Mouse (Mus musculus): Measurements from ENCODE around the gene Gnao1. TPM values are rescaled to one million over a fixed set of nuclear protein-coding genes. Genes with fewer than 3 reads are reported as not detected.

The Gnao1 gene
- polyA plus RNA-seq, 1 experiment from 2014 or later: 10.8 TPM

- Histone ChIP-seq H3K27ac (ENCODE audit: low read length) (no peak overlapping the region), H3K9ac (ENCODE audit: low read length) (no peak overlapping the region), H3K9me3 (replicated peaks; ENCODE audit: control insufficient read depth, low read length) (no peaks in the 10 kb centered on the region), H3K27me3 (ENCODE audit: control insufficient read depth, insufficient read depth, low read length) (no peaks in the 10 kb centered on the region), H3K4me1 (ENCODE audit: control insufficient read depth, insufficient read depth, low read length) (peaks cover 3% of the 10 kb centered on the region; the same call in 1 of the 2 replicates), H3K4me3 (ENCODE audit: low read length) (no peak overlapping the region), H3K36me3 (ENCODE audit: control insufficient read depth, insufficient read depth) (no peaks in the 10 kb centered on the region), H3K4me2 (ENCODE audit: low read depth, low read length) (no peak overlapping the region)
- no peak for ATAC-seq (replicated peaks; ENCODE audit: extremely low read depth, insufficient read depth, low FRiP score)
- whole genome bisulfite sequencing: 61% methylated on average over 4 of the region's 4 CpGs
These were observed 45.5 kb downstream of the Gnao1 start for GRCm38 (mm10) chr8:93855272-93855671.

DNA sequence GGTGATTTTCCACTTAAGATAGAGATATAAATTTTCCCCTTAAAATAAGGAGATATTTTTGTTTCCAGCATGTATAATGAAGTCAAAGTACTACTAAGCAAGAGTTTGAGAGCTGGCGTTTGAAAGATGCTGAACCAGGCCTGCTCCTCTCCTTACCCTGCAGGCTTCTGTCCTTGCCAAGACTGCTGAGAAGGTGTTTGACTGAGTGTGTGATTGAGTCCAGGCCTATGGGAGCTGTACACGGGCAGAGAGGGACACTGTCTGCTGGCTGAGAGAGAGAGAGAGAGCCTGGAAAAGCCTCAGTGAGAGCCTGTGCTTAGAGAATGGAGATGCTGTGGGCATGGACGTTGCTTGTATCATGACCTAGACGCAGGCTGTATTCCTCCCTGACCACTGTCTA is 47.4 kb downstream of the Gnao1 start:
- WGBS: 55% methylated on average over 4 of the region's 4 CpGs
- no peak overlapping the region for H3K9ac ChIP-seq (ENCODE audit: low read length)

DNA sequence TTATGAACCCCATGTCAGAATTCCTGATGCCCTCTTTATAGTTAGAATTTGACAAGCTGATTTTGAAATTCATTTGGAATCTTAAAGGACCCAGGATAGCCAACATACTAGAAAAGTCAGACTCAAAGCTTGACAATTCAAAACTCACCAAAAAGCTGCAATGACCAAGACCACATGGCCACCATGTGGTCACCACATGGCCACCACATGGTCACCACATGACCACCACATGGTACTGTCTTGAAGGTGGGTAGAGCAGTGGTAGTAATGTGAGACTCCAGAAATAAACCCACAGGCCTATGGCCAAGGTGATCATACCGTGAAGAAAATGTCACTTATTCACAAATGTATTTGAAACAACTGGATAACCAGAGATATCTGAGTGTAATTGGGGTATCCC is 48.5 kb downstream of the Gnao1 start:
- 84% methylated on average over 1 of the region's 1 CpGs for WGBS
- no peak for ATAC-seq (replicated peaks; ENCODE audit: extremely low read depth, insufficient read depth, low FRiP score)
- H3K9ac ChIP-seq (ENCODE audit: low read length): no peak overlapping the region
- no peak overlapping the region for H3K27ac ChIP-seq (ENCODE audit: low read length)
- no peak overlapping the region for H3K4me2 ChIP-seq (ENCODE audit: low read depth, low read length)
- no peaks in the 10 kb centered on the region for H3K4me1 ChIP-seq (ENCODE audit: control insufficient read depth, insufficient read depth, low read length)
- H3K4me3 ChIP-seq (ENCODE audit: low read length): no peak overlapping the region
- H3K36me3 ChIP-seq (ENCODE audit: control insufficient read depth, insufficient read depth): no peaks in the 10 kb centered on the region
- no peaks in the 10 kb centered on the region for H3K9me3 ChIP-seq (replicated peaks; ENCODE audit: control insufficient read depth, low read length)
- H3K27me3 ChIP-seq (ENCODE audit: control insufficient read depth, insufficient read depth, low read length): no peaks in the 10 kb centered on the region

More for the DNA sequence above, 47.4 kb downstream of the Gnao1 start:
- Histone ChIP-seq H3K4me3 (ENCODE audit: low read length) (no peak overlapping the region), H3K9me3 (replicated peaks; ENCODE audit: control insufficient read depth, low read length) (no peaks in the 10 kb centered on the region), H3K27me3 (ENCODE audit: control insufficient read depth, insufficient read depth, low read length) (no peaks in the 10 kb centered on the region), H3K36me3 (ENCODE audit: control insufficient read depth, insufficient read depth) (no peaks in the 10 kb centered on the region), H3K27ac (ENCODE audit: low read length) (no peak overlapping the region), H3K4me1 (ENCODE audit: control insufficient read depth, insufficient read depth, low read length) (peaks cover under 1% of the 10 kb centered on the region; the same call in 1 of the 2 replicates), H3K4me2 (ENCODE audit: low read depth, low read length) (no peak overlapping the region)
- no peak for ATAC-seq (replicated peaks; ENCODE audit: extremely low read depth, insufficient read depth, low FRiP score)

DNA sequence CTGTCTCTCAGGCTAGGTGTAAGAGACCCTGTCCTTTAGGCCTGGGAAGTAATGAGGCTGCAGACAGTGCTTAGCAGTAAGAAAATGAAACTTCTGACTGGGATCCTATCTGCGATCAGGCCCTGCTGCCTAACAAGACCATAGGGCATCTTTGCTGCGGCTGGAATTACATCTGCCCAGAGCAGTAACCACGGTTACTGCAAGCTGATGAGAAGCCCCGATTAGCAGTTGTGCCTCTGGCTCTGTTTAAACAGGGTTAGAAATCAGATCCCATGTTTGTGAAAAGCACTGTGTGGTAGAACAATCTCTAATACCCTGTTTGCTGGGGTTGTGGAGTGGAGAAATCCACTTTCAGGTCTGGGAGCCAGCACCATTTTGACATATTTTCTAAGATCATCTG is 50.3 kb downstream of the Gnao1 start:
- H3K36me3 ChIP-seq (ENCODE audit: control insufficient read depth, insufficient read depth): no peaks in the 10 kb centered on the region
- no peak overlapping the region for H3K4me3 ChIP-seq (ENCODE audit: low read length)
- no peak overlapping the region for H3K9ac ChIP-seq (ENCODE audit: low read length)
- 69% methylated on average over 4 of the region's 4 CpGs for WGBS
- no peaks in the 10 kb centered on the region for H3K27me3 ChIP-seq (ENCODE audit: control insufficient read depth, insufficient read depth, low read length)
- H3K4me1 ChIP-seq (ENCODE audit: control insufficient read depth, insufficient read depth, low read length): no peaks in the 10 kb centered on the region
- H3K4me2 ChIP-seq (ENCODE audit: low read depth, low read length): no peak overlapping the region
- H3K27ac ChIP-seq (ENCODE audit: low read length): no peak overlapping the region
- H3K9me3 ChIP-seq (replicated peaks; ENCODE audit: control insufficient read depth, low read length): no peaks in the 10 kb centered on the region
- no peak for ATAC-seq (replicated peaks; ENCODE audit: extremely low read depth, insufficient read depth, low FRiP score)

DNA sequence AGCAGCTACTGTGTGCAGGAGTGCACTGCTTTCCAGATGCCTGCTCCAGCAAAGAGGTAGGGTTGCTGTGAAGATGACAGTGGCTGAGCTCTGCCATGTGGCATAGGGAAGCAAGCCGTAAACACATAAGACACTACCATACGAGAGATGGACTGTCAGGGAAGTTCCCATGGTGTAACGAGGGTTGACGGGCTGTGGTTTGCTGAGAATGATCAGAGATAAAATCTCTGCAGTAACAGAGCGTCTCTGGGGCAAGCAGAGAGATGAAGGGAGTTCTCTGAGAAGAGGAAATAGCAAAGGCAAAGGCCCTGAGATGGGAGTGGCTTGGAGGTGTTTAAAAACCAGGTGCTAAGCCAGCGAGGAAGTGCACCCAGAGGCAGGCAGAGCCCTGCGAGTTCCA is 54.3 kb downstream of the Gnao1 start:
- peaks cover 8% of the 10 kb centered on the region; the same call in 1 of the 2 replicates for H3K4me1 ChIP-seq (ENCODE audit: control insufficient read depth, insufficient read depth, low read length)
- no peaks in the 10 kb centered on the region for H3K36me3 ChIP-seq (ENCODE audit: control insufficient read depth, insufficient read depth)
- no peak overlapping the region for H3K4me3 ChIP-seq (ENCODE audit: low read length)
- no peak overlapping the region for H3K9ac ChIP-seq (ENCODE audit: low read length)
- 0 out of 2 replicates have a peak, but pooled peaks have one; percentile 18 for ATAC-seq (replicated peaks; ENCODE audit: extremely low read depth, insufficient read depth, low FRiP score)
- 58% methylated on average over 7 of the region's 7 CpGs for WGBS
- no peak overlapping the region for H3K27ac ChIP-seq (ENCODE audit: low read length)
- H3K9me3 ChIP-seq (replicated peaks; ENCODE audit: control insufficient read depth, low read length): no peaks in the 10 kb centered on the region
- H3K27me3 ChIP-seq (ENCODE audit: control insufficient read depth, insufficient read depth, low read length): no peaks in the 10 kb centered on the region
- H3K4me2 ChIP-seq (ENCODE audit: low read depth, low read length): no peak overlapping the region

GRCm38 (mm10) chr8:93866271-93866670 is 56.5 kb downstream of the Gnao1 start:
- no peak overlapping the region for H3K27ac ChIP-seq (ENCODE audit: low read length)
- peaks cover 9% of the 10 kb centered on the region; the same call in 1 of the 2 replicates for H3K4me1 ChIP-seq (ENCODE audit: control insufficient read depth, insufficient read depth, low read length)
- H3K9ac ChIP-seq (ENCODE audit: low read length): no peak overlapping the region
- no peaks in the 10 kb centered on the region for H3K9me3 ChIP-seq (replicated peaks; ENCODE audit: control insufficient read depth, low read length)
- H3K4me3 ChIP-seq (ENCODE audit: low read length): no peak overlapping the region
- no peak for ATAC-seq (replicated peaks; ENCODE audit: extremely low read depth, insufficient read depth, low FRiP score)
- 80% methylated on average over 7 of the region's 7 CpGs for WGBS
- H3K36me3 ChIP-seq (ENCODE audit: control insufficient read depth, insufficient read depth): no peaks in the 10 kb centered on the region
- H3K27me3 ChIP-seq (ENCODE audit: control insufficient read depth, insufficient read depth, low read length): no peaks in the 10 kb centered on the region
- no peak overlapping the region for H3K4me2 ChIP-seq (ENCODE audit: low read depth, low read length)

- H3K36me3 ChIP-seq (ENCODE audit: control insufficient read depth, insufficient read depth): no peaks in the 10 kb centered on the region
- peak; percentile 43; the same call in 1 of the 2 replicates for ATAC-seq (replicated peaks; ENCODE audit: extremely low read depth, insufficient read depth, low FRiP score)
- peak overlapping the region; percentile 2; the same call in 1 of the 2 replicates for H3K27ac ChIP-seq (ENCODE audit: low read length)
- no peak overlapping the region for H3K4me2 ChIP-seq (ENCODE audit: low read depth, low read length)
- H3K9me3 ChIP-seq (replicated peaks; ENCODE audit: control insufficient read depth, low read length): no peaks in the 10 kb centered on the region
- H3K4me3 ChIP-seq (ENCODE audit: low read length): no peak overlapping the region
- WGBS: 51% methylated on average over 5 of the region's 5 CpGs
- peaks cover 11% of the 10 kb centered on the region; the same call in 1 of the 2 replicates for H3K4me1 ChIP-seq (ENCODE audit: control insufficient read depth, insufficient read depth, low read length)
- no peak overlapping the region for H3K9ac ChIP-seq (ENCODE audit: low read length)
- H3K27me3 ChIP-seq (ENCODE audit: control insufficient read depth, insufficient read depth, low read length): no peaks in the 10 kb centered on the region
These were observed 58.9 kb downstream of the Gnao1 start for GRCm38 (mm10) chr8:93868486-93869221.

DNA sequence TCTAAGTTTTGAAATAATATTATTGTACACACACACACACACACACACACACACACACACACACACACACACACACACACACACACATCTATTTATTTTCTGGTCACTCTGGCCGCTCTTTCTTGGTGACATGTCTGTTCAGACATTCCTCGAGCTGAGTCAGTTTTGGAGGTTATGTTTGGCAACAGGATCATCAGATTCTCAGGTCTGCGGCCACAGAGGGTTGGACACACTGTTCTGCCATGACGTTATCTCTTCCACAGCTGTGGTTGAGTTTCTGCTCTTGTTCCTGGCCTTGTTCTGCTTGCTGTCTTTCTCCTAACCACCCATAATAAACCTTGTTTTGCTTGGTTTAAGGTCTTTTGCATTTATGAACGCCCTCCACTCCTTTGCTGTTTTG is 61.5 kb downstream of the Gnao1 start:
- Histone ChIP-seq H3K27me3 (ENCODE audit: control insufficient read depth, insufficient read depth, low read length) (no peaks in the 10 kb centered on the region), H3K9me3 (replicated peaks; ENCODE audit: control insufficient read depth, low read length) (no peaks in the 10 kb centered on the region), H3K4me2 (ENCODE audit: low read depth, low read length) (no peak overlapping the region), H3K9ac (ENCODE audit: low read length) (no peak overlapping the region), H3K4me1 (ENCODE audit: control insufficient read depth, insufficient read depth, low read length) (peaks cover 11% of the 10 kb centered on the region; the same call in 1 of the 2 replicates), H3K4me3 (ENCODE audit: low read length) (no peak overlapping the region), H3K36me3 (ENCODE audit: control insufficient read depth, insufficient read depth) (no peaks in the 10 kb centered on the region), H3K27ac (ENCODE audit: low read length) (peak overlapping the region; percentile 61; the same call in 1 of the 2 replicates)
- ATAC-seq (replicated peaks; ENCODE audit: extremely low read depth, insufficient read depth, low FRiP score): no peak
- 36% methylated on average over 5 of the region's 5 CpGs for WGBS

GRCm38 (mm10) chr8:93878396-93878795 is 68.6 kb downstream of the Gnao1 start:
- no peak for ATAC-seq (replicated peaks; ENCODE audit: extremely low read depth, insufficient read depth, low FRiP score)
- no peak overlapping the region for H3K4me3 ChIP-seq (ENCODE audit: low read length)
- H3K4me1 ChIP-seq (ENCODE audit: control insufficient read depth, insufficient read depth, low read length): 0 out of 2 replicates have a peak, but pooled peaks cover 3% of the 10 kb centered on the region
- no peak overlapping the region for H3K4me2 ChIP-seq (ENCODE audit: low read depth, low read length)
- no peaks in the 10 kb centered on the region for H3K9me3 ChIP-seq (replicated peaks; ENCODE audit: control insufficient read depth, low read length)
- H3K9ac ChIP-seq (ENCODE audit: low read length): no peak overlapping the region
- no peaks in the 10 kb centered on the region for H3K27me3 ChIP-seq (ENCODE audit: control insufficient read depth, insufficient read depth, low read length)
- no peaks in the 10 kb centered on the region for H3K36me3 ChIP-seq (ENCODE audit: control insufficient read depth, insufficient read depth)
- no peak overlapping the region for H3K27ac ChIP-seq (ENCODE audit: low read length)
- WGBS: 88% methylated on average over 4 of the region's 4 CpGs
